Mouse (Mus musculus) urinary bladder, postnatal 36 days (tissue): ENCODE data around the gene Krtap22-2.
"Not testable (repeated sequence)": the region's sequence is repeated elsewhere in the genome, so short reads cannot be mapped to it uniquely, and the experiment has no call there.

Experiments used
- DNase-seq, 2 experiments: peaks; one replicate each; pipeline ENCODE4 v3.0.0; 2022; ENCODE audit warnings: low spot score in 2 of 2, mixed read lengths in 1 of 2

Gene Krtap22-2

GRCm38 (mm10) chr16:89010659-89011058, at the start of gene Krtap22-2:
Gene Krtap22-2, minus strand, starts transcription at chr16:89010759.
- no peak for DNase-seq

- DNase-seq, result no peak
These were observed 37.2 kb upstream of the Krtap22-2 start, which contains the start of gene Krtap6-5 for GRCm38 (mm10) chr16:89047783-89048182. Gene Krtap6-5, minus strand, starts transcription at chr16:89047883.

GRCm38 (mm10) chr16:89041372-89041771, 30.8 kb upstream of the Krtap22-2 start, which contains the start of gene Gm10228:
Gene Gm10228, minus strand, starts transcription at chr16:89041472.
- not testable (repeated sequence) for DNase-seq

GRCm38 (mm10) chr16:89031399-89031798, 20.8 kb upstream of the Krtap22-2 start, which contains the start of gene Krtap6-1:
Gene Krtap6-1, plus strand, starts transcription at chr16:89031699.
- DNase-seq, result not testable (repeated sequence)

GRCm38 (mm10) chr16:89014984-89015383, 4.4 kb upstream of the Krtap22-2 start, which contains the start of gene Gm10229:
Gene Gm10229, plus strand, starts transcription at chr16:89015284.
- not testable (repeated sequence) for DNase-seq

GRCm38 (mm10) chr16:89013973-89014372, 3.4 kb upstream of the Krtap22-2 start:
- DNase-seq, result no peak

- DNase-seq, result no peak
These were observed 47.8 kb downstream of the Krtap22-2 start, which contains the start of gene Krtap16-3 for GRCm38 (mm10) chr16:88962773-88963172. Gene Krtap16-3, minus strand, starts transcription at chr16:88962873.
